Mouse (Mus musculus) left cerebral cortex, postnatal 36 days (tissue): Measurements from ENCODE around the gene Nelfcd. TPM values are rescaled to one million over a fixed set of nuclear protein-coding genes. Genes with fewer than 3 reads are reported as not detected.
A peak's percentile ranks its signal among the peaks of the same experiment; 100 is the strongest.

Experiments
- DNase-seq, 2 experiments: peaks; one replicate each; pipeline ENCODE4 v3.0.0; 2021 to 2022; ENCODE audit warnings: low spot score in 2 of 2, mixed read lengths in 1 of 2
- intact Hi-C: fragments of 180-260 bp; cut with DNase I; formaldehyde crosslinking; loops from one replicate; pipeline ENCODE4 v1.15.1; 2025
- total RNA-seq, 2 experiments: library from RNA; stranded (reverse); gene quantifications; 2 replicates each; pipeline ENCODE4 v1.2.3; 2021

The Nelfcd gene
- 10 to 100 TPM; 48.9 to 49.0 TPM for total RNA-seq

DNA sequence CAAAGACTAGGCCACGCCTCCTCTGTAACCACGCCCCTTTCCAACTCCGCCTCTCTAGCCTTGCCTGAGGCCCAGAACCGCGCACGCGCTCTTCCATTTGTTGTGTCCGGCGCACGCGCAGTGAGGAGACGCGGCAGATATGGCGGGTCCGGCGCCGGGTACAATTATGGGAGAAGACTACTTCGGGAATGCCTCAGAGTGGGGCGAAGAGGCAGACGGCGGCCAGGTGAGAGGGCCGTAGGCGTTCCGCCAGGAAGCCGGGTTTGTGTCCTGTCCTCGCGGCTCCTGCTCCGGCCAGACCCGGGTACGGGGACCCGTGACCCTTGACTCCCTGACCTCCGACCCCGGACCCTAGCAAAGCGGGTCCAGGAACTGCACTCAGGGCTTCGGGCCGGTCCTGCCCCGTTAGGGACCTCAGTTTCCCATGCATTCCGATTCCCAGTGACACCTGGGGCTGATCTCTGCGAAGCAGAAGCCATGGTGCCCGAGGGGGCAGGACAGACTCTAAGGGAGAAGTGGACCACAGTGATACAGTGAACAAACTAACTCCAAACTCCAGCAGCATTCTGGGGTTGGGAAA lies at the start of gene Nelfcd:
Nelfcd (plus strand) TSS at position 74 of the 580 bp plus-strand sequence.
- DNase-seq: peak; percentile 89 to 90
- intact Hi-C loops: no loop called here

DNA sequence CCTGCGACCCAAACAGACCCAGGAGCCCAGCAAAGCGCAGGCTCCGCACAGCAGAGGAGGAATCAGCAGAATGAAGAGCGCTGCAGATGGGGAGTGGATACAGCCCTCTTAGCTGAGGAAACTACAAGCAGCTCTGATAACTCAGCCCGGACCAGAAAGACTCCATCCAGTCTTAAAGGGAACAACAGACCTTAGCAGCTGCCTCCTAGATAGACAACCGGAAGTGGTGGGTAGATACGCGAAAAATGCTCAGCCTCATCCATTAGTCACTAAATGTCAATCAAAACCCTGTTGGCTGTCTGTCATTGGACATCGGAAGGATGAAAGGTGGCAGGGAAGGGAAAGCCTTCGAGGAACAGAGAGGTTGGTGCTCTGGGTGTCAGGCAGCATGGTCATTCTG lies 49.0 kb upstream of the Nelfcd start:
- DNase-seq: no peak
- intact Hi-C loops: no loop called here

DNA sequence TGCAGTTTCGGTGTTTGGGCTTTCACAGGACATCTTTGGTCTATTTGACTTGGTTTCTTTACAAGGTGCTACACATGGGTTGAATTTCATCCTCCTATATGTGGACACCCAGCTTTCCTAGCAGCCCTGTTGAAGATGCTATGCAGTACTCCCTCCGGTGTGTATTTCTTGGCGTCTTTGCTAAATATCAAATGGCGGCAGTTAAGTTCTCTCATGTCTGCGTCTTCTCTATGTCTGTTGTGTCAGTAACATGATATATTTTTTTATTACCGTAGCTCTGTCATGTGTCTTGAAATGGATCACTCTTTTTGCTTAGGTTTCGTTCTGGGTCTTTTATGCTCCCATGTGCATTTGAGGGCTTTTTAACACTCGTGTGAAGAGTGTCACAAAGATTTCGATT lies 34.6 kb upstream of the Nelfcd start:
- intact Hi-C loops: no loop called here
- DNase-seq: no peak

- intact Hi-C loops: no loop called here
- no peak for DNase-seq
These were observed 23.7 kb upstream of the Nelfcd start for GRCm38 (mm10) chr2:174391936-174392335.

DNA sequence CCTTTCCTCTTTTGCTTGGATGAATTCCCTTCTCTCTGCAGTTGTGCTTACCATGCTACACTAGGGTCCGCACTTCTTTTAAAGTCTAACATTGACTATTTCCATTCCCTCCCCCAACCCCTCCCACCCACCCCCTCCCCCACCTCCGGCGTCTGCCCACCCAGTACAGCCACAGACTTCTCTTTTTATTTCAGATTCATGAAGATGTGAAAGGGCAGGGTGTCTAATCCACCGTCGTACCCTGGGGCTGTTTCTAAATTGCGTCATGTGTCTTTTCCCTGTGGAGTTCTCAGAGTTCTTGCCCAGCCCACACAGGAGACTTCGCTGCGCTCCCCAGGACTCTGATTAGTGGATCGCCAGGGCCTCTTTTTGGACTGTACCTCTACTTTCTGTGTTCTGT lies 23.1 kb upstream of the Nelfcd start:
- DNase-seq: no peak
- intact Hi-C loops: no loop called here

DNA sequence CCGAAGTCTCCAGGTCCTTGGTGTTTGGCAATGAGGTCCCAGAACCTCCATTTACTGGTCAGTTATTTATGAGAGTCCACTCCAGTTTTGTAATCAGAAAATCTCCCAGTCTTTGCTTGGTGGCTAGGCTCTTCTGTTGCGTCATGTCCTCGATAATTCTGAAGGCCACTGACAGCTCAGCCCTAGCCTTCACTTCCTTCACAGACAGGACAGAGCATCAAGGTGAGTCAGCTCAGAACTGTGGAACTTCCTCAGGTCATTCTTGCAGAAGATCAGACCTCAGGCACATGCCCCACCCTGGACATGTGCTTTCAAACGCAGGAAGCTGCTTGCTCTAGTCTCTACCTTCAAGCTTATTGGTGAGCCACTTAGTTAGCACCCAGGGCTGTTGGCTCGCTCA lies 22.2 kb upstream of the Nelfcd start:
- no peak for DNase-seq
- intact Hi-C loops: no loop called here

DNA sequence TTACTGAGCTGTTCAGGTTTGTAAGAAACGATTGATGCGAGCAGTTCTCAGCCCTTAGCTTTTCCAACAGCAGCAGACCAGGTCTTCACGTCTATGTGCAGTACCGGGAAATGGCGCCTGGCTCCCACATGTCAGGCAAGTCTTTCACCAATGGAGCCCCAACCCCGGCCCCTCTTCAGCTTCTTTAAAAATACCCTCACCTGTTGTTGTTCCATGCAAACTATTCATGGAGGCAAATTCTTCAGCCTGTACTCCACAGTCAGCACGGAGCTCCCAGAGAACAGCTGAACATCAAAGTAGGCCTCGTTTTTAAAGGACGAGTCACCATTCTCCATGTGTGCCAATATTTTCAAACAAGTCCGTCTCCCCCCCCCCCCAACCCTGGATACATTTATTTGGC lies 19.0 kb upstream of the Nelfcd start:
- intact Hi-C loops: no loop called here
- no peak for DNase-seq

DNA sequence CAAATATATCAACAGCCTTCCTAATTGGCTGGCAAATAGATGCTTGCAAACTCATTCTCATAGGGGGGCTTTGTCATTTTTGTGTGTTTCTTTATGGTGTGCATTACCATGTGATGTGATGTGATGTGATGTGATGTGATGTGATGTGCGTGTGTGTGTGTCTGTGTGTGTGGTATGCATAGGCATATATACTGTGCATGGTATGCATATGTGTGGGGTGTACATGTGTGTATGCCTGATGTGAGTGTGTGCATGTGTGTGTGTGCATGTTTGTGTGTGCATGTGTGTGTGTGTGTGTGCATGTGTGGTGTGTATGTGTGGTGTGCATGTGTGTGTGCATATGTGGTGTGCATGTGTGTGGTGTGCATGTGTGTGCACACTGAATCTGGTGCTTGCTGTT lies 18.5 kb upstream of the Nelfcd start:
- intact Hi-C loops: no loop called here
- DNase-seq: no peak

GRCm38 (mm10) chr2:174397881-174398280 lies 17.7 kb upstream of the Nelfcd start:
- no peak for DNase-seq
- intact Hi-C loops: no loop called here

GRCm38 (mm10) chr2:174400396-174400795 lies 15.2 kb upstream of the Nelfcd start:
- DNase-seq: no peak
- intact Hi-C loops: no loop called here

DNA sequence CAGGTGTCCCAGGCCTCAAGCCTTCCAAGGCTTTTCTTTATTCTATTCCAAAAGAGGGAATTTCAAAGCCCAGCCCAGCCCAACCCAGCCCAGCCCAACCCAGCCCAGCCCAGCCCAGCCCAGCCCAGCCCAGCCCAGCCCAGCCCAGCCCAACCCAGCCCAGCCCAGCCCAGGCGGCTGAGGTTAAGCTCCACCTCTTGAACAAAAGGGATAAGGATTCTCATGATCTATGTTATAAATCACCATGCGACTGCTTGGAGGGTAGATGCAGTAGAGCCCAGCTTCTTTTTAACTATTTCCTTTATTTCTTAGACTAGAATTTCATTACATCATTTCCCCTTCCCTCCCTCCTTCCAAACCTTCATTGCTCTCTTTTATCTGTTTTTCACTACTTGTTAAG lies 5.4 kb upstream of the Nelfcd start:
- no peak for DNase-seq

DNA sequence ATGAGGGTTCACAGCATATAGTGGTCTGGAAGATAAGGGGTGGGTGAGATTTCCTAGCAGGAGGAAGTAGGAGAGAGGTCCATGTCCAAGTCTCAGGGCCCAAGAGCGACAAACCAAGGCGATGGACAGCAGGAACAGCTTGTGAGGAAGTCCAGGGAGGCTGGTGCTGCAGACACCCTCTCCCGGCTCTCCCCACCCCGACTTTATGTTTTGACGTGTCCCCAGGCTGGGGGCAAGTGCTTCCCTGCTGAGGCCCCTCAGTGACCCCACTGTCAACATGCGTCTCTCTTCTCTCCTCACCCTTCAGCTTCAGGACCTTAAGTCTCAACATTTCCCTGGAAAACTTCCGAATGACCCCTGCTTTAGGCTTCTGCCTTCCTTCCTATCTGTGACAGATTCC lies 2.5 kb upstream of the Nelfcd start:
- intact Hi-C loops: no loop called here
- no peak for DNase-seq

More for the DNA sequence above, 5.4 kb upstream of the Nelfcd start:
- intact Hi-C loops: no loop called here

DNA sequence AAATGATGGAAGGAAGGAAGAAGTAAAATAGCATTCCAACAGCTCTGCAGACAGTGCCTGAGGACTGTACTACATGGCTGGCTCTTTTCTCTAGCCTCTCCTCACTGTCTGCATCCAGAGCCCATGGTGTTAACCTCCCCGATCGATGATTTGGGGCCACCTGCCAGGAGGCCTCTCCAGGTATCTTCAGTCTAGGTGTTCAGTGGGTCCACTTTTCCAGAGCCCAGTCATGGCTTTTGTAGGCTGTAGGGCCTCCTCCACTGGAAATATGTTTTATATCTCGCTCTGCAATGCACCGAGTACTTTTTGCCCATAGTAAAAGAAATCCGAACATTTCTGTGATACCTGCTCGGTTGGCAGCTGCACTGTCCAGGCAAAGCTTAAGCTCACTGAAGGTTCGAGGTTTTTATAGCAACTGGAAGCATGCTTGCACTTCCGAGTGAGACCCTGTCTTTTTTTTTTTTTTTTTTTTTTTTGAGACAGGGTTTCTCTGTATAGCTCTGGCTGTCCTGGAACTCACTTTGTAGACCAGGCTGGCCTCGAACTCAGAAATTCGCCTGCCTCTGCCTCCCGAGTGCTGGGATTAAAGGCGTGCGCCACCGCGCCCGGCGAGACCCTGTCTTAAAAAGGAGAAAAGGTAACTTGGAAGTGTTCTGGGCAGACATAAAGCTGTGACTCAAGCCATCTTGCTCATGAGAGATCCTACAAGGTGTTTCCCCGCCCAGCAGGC lies 438 bp upstream of the Nelfcd start:
- intact Hi-C loops: no loop called here
- no peak for DNase-seq

DNA sequence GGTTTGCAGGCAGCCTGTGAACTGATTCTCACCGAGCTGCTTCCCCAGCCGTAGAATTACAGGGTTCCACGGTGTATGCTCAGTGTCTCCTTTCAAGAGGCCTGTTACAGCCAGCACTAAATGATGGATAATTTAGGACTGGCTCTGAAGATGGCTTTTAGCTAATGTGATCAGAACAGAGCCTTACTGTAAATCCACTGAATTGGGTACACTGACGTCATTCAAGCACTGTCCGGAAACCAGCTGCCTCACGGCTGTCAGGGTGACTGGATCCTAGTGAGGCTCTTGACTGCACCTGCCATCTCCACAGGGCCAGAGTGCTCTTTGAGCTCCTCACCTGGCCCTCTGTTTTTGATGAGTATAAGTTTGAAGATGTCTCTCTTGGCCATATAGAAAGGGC lies 5.5 kb downstream of the Nelfcd start:
- intact Hi-C loops: no loop called here
- DNase-seq: no peak

GRCm38 (mm10) chr2:174424301-174425085 lies 8.9 kb downstream of the Nelfcd start:
- intact Hi-C loops: no loop called here
- no peak for DNase-seq

- intact Hi-C loops: no loop called here
These were observed 11.3 kb downstream of the Nelfcd start for GRCm38 (mm10) chr2:174426856-174427255.

GRCm38 (mm10) chr2:174428076-174428835 lies 12.7 kb downstream of the Nelfcd start:
- intact Hi-C loops: no loop called here
- DNase-seq: no peak

More at GRCm38 (mm10) chr2:174426856-174427255, 11.3 kb downstream of the Nelfcd start:
- DNase-seq: no peak

DNA sequence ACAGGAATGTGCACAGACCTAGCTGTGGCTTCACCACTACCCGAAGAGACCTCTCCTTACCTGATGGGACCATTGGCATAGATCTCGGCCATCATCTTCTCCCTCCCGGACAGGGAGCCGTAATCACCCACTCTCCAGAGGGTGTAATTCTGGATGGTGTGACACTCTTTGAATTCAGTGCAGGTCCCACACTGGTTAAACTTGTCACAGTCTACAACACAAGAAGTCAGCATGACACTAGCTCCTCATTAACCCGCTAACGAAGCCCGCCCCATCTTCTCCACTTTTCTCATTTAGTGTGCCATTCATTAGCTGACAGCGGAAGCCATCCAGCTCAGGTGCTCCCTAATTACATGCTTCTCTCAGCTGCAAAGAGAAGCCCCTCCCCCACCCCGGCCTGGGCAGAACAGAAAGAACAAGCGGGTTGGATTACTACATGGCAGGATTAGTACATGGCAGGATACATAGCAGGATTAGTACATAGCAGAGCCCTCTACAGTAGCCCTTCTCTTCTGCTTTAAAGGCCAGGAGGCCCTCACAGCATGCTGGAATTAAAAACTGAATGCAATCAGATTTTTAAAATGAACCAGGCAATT lies 13.5 kb downstream of the Nelfcd start:
- intact Hi-C loops: no loop called here
- no peak for DNase-seq

DNA sequence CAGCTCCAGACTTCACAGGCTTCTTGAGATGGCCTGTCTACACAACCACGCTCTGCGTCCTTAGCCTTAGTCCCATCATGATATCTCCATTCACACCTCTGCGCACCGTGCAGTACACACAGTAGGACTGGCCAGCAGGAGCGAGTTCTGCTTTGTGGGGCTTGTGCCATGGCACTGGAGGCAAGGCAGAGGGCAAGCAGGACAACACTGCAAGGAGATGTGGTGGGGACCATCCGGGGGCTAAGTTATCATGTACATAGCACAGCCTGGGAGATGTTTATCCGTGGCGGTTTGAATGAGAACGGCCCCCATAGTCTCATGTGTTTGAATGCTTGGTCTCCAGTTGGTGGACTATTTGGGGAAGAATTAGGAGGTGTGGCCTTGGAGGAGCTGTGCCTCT lies 19.3 kb downstream of the Nelfcd start:
- intact Hi-C loops: no loop called here
- DNase-seq: no peak
